Mouse (Mus musculus) splenic B cell, adult 2 months (primary cell): ENCODE measurements around the gene Eif5b.
A peak's percentile ranks its signal among the peaks of the same experiment; 100 is the strongest.

Experiments
- DNase-seq: peaks from one replicate; pipeline ENCODE4 v3.0.0-alpha.2; 2011; ENCODE audit warnings: low read depth, low spot score
- H3K27me3 ChIP-seq: 2 replicates; pipeline ENCODE4 v1.6.1; 2012; ENCODE audit warnings: mild to moderate bottlenecking, low read length, moderate library complexity, mixed read lengths; ENCODE audit not compliant: control insufficient read depth, poor library complexity, insufficient read depth, severe bottlenecking
- H3K36me3 ChIP-seq: 2 replicates; pipeline ENCODE4 v1.6.1; 2012; ENCODE audit warnings: mild to moderate bottlenecking, low read length, moderate library complexity, mixed read lengths; ENCODE audit not compliant: control insufficient read depth, poor library complexity, insufficient read depth, severe bottlenecking

Eif5b gene

DNA sequence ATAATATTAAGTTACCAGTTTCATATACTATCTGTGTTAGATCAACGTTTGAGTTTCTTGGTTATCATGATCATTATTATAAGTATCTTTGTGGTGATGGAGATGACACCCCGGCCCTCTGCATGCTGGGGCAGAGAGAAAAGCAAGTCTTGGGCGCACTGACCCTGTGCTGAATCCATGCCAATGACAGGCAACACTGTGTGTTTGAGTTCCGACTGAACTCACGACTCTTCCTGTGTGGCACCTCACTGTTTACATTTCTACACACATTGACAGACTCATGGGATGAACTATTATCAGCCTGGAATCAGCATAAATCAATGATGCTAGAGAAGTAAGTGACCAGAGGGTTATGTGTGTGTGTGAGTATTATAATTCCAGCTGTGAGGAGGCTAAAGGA lies 10.0 kb upstream of the Eif5b start:
- Histone ChIP-seq H3K36me3 (peaks cover 16% of the 10 kb centered on the region), H3K27me3 (no peaks in the 10 kb centered on the region)
- DNase-seq = no peak

DNA sequence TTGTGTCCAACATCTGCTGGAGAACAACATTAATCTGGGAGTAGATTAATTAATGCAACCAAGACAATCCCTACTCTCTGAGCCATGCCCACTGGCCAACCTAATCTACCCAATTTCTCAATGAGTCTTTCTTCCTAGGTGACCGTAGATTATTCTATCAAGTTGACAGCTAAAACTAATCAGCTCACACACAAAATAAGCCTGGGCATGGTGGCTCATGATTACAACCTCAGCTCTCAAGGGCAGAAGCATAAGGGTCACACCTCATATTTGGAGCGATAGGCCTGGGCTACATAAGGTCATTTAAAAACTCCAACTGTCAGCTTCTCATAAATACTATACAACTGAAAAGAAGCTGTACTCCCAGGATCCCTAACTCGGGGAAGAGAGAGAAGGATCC lies 1.6 kb upstream of the Eif5b start:
- Histone ChIP-seq H3K27me3 (no peaks in the 10 kb centered on the region), H3K36me3 (peaks cover 13% of the 10 kb centered on the region; the same call in 1 of the 2 replicates)
- no peak for DNase-seq

DNA sequence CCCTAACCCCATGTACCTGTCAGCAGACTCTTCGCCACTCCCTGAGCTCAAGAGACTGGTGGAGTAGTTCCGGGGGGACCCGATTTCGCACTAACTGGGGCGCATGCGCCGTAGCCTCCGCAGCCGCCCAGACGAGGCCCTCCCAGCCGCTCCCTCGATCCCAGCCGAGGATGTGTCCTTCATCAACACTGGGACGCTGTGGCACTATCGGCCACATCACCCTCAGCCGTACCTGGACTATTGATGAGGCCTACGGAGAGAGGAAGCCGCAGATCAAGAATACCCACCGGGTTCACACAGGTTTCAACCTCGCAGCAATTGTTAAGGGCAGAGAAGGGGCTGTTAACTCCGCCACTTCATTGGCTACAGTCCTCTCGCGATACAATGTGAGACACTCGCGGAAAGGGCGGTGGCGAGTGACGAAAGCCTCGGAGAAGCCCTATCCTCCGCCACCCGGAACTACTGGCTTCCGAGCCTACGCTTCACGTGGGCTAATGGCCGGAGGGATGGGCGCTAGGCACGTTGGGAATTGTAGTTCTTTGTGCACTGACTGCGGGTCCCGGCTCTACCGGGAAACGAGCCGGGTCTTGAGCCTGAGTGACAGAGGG lies 829 bp upstream of the Eif5b start:
- Histone ChIP-seq H3K27me3 (no peaks in the 10 kb centered on the region), H3K36me3 (peaks cover 12% of the 10 kb centered on the region; the same call in 1 of the 2 replicates)
- peak; percentile 99 for DNase-seq

DNA sequence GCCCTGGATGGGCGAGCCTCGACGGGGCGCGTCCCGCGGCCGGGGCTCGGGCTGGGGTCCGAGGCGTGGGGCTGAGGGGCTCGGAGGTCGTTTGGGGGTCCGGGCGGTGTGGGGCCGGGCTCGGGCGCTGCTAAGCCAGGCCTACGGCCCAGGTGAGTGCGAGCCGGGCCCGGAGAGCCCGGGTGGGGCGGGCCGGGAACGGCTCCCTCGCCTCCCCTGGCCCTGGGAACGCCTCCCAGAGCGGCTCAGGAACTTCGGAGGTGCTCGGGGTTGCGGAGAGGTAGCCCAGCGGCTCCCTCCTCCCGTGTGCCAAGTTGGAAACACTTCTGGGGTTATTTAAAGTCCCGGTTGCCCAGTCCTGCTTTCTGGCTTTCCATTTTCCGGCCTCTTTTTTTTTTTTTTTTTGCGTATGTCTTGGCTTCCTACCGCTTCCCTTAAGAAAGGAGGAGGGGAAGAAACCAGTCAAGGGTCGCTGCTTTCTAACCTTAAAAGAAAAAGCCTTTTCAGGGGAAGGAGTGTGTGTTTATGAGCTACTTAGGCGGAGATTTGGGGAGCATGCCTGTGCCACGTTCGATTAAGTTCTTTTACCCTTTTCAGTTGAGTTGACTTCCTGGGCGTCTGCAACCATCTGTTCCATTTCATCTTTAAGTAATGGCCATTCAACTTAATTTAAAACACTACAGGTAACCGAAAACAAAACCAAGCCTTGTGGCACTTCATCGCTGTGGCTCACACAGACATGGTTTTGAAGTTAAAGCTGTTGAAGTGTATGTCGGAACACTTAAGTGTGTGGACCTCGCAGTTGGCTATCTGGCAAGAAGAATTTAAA lies 775 bp downstream of the Eif5b start:
- Histone ChIP-seq H3K36me3 (peaks cover 11% of the 10 kb centered on the region; the same call in 1 of the 2 replicates), H3K27me3 (no peaks in the 10 kb centered on the region)
- DNase-seq = peak; percentile 20

DNA sequence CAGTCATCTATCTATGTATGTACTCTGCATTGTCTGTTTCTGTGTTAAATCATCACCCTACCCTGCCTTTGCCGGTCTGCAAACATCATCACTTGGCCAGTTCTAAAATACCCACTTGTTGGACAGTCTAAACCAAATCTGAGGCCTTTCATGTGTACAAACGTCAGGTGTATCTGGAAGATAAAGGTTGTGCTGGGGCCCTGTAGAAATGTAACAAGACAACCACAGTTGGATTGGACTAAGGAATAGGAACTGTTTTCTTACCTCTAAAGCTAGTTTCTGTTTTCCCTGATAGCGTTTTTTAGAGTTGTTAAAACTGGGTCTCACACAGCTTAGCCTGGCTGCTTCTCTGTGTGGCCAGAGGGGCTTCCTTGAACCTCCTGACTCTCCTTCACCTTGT lies 1.7 kb downstream of the Eif5b start:
- Histone ChIP-seq H3K36me3 (peaks cover 9% of the 10 kb centered on the region; the same call in 1 of the 2 replicates), H3K27me3 (no peaks in the 10 kb centered on the region)
- DNase-seq = no peak

DNA sequence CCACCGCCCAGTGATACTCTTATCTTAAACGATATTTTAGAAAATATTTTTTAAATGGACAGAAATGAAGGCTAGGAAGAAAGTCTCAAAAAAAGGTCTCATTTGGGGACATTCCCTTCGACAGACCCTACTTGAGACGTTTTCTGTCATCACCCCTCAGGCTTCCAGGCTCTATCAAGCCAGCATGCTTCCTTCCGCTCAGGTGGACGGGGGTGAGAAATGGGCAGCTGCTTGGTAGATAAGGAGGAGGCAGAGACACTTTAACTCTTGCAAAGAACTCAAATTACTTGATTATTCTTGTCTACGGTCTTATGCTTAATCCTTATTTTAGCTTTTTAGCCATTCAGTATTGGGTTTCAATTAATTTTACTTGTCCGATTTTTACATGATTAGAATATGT lies 3.0 kb downstream of the Eif5b start:
- Histone ChIP-seq H3K27me3 (no peaks in the 10 kb centered on the region), H3K36me3 (no peaks in the 10 kb centered on the region)
- DNase-seq = no peak

DNA sequence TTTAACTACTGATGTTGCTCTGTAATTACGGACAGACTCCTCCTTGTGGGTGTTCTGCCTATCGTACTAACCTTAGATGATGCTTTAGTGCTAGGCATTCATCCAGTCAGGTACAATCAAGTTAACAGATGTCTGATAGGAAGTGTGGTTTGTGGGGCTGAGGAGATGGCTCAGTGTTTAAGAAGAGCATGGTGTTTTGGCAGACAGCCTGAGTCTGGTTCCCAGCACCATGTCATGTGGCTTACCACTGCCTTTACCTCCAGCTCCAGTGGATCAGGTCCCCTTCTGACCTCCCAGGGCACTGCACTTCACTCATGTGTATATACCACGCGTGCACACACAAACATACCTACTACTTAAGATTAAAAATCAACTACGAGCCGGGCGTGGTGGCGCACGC lies 4.1 kb downstream of the Eif5b start:
- DNase-seq = no peak
- H3K27me3 ChIP-seq = no peaks in the 10 kb centered on the region
- H3K36me3 ChIP-seq = no peaks in the 10 kb centered on the region; the same call in 1 of the 2 replicates

DNA sequence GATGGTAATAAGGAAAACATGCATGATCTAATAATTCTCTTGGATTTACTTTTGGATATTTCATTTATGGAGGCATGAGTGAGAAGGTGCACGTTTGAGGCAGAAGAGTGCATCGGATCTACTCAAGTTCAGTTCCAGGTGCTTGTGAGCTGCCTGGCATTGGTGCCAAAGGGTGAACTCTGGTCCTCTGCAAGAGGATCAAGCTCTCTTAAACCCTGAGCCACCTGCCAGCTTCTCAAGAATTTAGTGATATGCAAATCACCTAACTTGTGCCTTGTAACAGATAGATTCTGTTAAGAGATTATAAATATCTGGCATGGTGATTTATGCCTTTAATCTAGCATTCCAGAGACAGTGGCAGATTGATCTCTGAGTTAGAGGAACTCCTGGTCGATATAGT lies 5.2 kb downstream of the Eif5b start:
- Histone ChIP-seq H3K27me3 (no peaks in the 10 kb centered on the region), H3K36me3 (no peaks in the 10 kb centered on the region; the same call in 1 of the 2 replicates)
- no peak for DNase-seq

DNA sequence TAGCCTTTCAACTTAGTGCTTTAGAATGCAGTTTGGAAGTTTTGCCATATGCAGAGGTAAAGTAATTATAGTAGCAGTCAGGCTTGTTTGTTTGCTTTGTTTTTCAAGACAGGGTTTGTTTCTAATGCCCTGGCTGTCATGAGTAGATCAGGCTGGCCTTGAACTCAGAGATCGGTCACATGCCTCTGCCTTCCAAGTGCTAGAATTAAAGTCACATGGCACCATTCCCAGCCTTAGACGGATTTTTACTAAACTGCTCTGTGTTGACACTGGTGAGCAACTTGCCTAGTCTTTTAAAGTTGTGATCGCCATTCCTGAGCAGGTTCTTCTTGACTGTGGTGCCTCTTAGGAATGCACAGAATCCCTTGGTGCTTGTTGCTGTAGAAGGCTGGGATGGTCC lies 8.9 kb downstream of the Eif5b start:
- no peaks in the 10 kb centered on the region for H3K27me3 ChIP-seq
- no peak for DNase-seq
- H3K36me3 ChIP-seq = no peaks in the 10 kb centered on the region; the same call in 1 of the 2 replicates

DNA sequence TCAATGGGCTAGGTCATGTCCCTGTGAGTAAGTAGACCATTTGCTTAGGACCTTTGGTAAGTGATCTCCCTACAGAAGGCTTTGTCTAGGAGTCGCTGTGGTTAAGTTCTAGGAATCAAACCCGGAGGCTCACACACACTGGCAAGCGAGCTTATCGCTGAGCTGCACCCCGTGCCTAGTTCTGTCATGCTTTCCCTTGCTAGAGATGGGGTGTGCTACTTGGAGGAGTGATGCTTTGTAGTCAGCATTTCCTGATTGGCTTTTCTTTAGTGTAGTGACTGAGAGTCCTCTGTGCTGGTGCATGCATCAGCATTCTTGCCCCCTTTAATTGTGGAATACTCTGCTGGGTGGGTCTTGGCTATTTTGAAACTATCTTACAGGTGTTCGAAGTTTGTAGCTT lies 13.8 kb downstream of the Eif5b start:
- H3K27me3 ChIP-seq = no peaks in the 10 kb centered on the region
- no peaks in the 10 kb centered on the region for H3K36me3 ChIP-seq
- peak; percentile 17 for DNase-seq

DNA sequence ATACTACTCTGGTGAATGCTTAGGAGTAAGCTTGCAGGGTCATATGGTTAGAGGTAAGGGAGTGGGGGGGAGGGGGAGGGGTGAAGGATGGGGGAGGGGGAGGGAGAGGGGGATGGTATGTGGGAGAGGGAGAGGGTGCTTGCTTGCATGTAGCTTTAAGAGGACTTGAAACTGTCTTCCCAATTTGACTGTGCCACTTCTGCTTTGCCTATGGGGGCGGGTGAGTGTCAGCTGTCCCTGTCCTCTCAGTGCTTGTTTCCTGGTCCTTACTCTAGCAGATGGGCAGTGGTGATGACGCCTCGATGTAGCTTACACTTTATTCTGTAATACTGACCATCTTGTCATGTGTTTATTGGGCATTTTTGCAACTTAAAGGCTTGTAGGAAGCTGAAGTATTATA lies 14.3 kb downstream of the Eif5b start:
- DNase-seq = peak; percentile 65
- no peaks in the 10 kb centered on the region for H3K27me3 ChIP-seq
- no peaks in the 10 kb centered on the region for H3K36me3 ChIP-seq

DNA sequence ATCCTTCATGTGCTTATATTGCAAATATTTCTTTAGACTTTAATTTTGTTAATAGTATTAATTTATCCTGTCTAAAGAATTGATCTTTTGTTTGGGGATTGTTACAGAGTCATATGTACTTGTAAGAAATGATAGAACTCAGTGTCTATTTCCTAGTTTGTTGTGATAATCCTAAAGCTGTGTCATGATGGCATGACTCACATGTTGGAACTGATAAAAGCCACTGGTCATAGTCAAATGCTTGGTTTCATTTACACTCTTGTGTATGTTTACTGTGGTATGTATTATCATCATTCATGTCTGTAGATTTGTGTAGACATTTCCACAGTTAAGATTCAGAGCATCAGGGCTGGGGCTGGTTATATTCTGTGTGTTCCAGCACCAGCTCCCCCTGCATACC lies 14.7 kb downstream of the Eif5b start:
- no peak for DNase-seq
- H3K36me3 ChIP-seq = no peaks in the 10 kb centered on the region
- H3K27me3 ChIP-seq = no peaks in the 10 kb centered on the region

DNA sequence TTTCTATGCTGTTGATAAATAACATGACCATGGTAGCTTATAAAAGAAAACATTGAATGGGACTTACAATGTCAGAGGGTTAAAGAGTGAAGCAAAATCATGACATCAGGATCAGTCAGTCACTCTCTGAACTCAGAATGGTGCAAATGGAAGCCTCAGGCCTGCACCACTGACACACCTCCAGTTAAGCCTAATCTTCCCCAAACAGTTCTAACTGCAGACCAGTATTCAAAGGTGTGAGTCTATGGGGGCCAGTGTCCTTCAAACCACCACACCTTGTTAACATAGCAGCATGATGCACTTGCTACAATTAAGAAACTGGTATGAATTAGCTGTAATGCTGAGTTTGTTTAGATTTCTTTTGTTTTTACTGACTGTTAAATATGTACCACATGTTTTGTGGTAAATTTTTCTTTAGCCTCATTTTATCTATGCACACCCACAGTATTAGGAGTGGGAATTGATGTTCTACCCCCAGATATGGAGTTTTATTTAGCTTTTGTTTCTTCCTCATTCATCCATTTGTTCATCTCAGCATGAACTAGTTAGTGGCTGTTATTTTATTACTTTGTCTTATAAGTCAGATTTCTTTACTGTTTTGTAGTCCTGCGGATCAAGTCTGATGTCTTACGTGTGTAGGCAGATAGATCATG lies 16.9 kb downstream of the Eif5b start:
- H3K36me3 ChIP-seq = peaks cover 6% of the 10 kb centered on the region; the same call in 1 of the 2 replicates
- no peaks in the 10 kb centered on the region for H3K27me3 ChIP-seq
- DNase-seq = no peak

DNA sequence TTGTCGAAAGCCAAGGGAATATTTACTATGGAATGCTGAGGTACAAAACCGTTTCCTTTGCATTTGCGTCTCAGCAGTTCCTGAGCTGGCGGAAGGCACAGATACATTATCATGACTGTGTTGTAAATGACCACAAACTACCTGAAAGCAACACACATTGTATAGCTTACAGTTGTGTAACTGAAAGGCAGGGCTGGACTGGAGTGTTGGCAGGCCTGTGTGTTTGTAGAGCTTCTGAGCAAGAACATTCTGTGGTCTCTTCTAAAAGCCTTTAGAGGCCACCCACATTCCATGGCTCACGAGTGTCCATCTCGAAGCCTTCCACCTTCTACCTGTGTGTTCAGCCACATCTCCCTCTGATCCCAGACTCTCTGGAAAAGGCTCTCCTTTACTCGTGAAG lies 29.5 kb downstream of the Eif5b start:
- peaks cover 5% of the 10 kb centered on the region for H3K36me3 ChIP-seq
- H3K27me3 ChIP-seq = no peaks in the 10 kb centered on the region
- DNase-seq = no peak

DNA sequence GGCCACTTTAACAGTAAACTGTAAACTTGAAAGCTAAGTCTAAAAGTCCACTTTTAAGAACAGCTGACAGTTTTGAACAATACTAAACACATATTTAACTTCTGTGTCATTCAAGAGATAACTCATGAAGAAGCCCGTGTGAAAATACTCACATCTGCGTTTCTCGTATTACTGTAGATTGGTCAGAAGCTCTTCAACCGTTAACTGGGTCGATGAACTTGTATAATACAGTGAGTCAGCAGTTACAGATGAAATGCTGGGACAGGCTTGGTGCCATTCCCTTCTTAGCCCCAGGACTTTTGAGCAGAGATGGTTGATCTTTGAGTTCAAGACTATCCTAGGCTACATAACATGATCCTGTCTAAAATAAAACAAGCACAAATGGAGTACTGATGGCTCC lies 33.6 kb downstream of the Eif5b start:
- no peak for DNase-seq
- Histone ChIP-seq H3K27me3 (no peaks in the 10 kb centered on the region), H3K36me3 (peaks cover 3% of the 10 kb centered on the region)
